Mouse (Mus musculus) kidney, adult 2 months (tissue): ENCODE results near the gene 2210010C04Rik.

ENCODE experiments used
- CTCF ChIP-seq: fragments of 200-500 bp; conservative IDR thresholded peaks from 2 replicates; pipeline ENCODE4 v1.5.1; 2011; ENCODE audit warnings: low read depth, mild to moderate bottlenecking, control low read depth, low read length, moderate library complexity, mixed read lengths; ENCODE audit not compliant: insufficient read depth, insufficient read length
- POLR2A ChIP-seq: fragments of 200-500 bp; IDR thresholded peaks from one replicate; pipeline ENCODE4 v1.6.1; 2011; ENCODE audit warnings: low read depth, low read length, control low read depth

DNA sequence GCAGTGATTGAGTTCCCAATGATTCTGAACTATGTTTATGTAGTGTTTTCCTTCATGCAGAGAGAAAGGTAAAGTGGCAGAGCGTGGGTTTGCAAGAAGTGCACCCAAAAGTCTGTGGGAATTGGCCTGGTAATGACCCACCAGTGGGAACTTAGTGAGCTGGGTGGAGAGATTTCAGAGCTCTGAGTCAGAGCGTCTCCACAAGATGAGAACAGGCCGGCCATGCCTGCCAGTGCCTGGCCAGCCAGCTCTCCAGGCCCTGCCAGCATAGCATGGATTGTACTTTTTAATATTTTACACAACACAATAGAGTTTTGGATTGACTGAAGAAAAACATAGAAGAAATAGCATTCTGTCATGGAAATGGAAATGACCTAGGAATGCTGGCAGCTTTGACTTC, 4.5 kb downstream of the 2210010C04Rik start:
- TF ChIP-seq POLR2A = no peak
- no peak for TF ChIP-seq CTCF
